Mouse (Mus musculus): ENCODE results near the gene Selenov.

Selenov gene

GRCm38 (mm10) chr7:28290638-28291590, at the start of gene Selenov:
Gene Selenov (minus strand): TSS chr7:28291186.
- in situ Hi-C loops (cut with MseI, MboI) = no loop called here

- in situ Hi-C loops (cut with MseI, MboI) = no loop called here
These were observed 48.4 kb upstream of the Selenov start for GRCm38 (mm10) chr7:28339213-28339917.

GRCm38 (mm10) chr7:28338108-28338998, 47.4 kb upstream of the Selenov start, which contains the start of gene Supt5:
Gene Supt5 (minus strand): TSS chr7:28338746.
- in situ Hi-C loops (cut with MseI, MboI) = no loop called here

- in situ Hi-C loops (cut with MseI, MboI) = no loop called here
These were observed 44.5 kb upstream of the Selenov start for GRCm38 (mm10) chr7:28335471-28335870.

GRCm38 (mm10) chr7:28334534-28334933, 43.5 kb upstream of the Selenov start:
- in situ Hi-C loops (cut with MseI, MboI) = no loop called here

- in situ Hi-C loops (cut with MseI, MboI) = no loop called here
These were observed 37.3 kb upstream of the Selenov start for GRCm38 (mm10) chr7:28328260-28328659.

GRCm38 (mm10) chr7:28326457-28326856, 35.5 kb upstream of the Selenov start:
- in situ Hi-C loops (cut with MseI, MboI) = no loop called here

- in situ Hi-C loops (cut with MseI, MboI) = no loop called here
These were observed 34.3 kb upstream of the Selenov start for GRCm38 (mm10) chr7:28325293-28325692.

- in situ Hi-C loops (cut with MseI, MboI) = no loop called here
These were observed 31.2 kb upstream of the Selenov start for GRCm38 (mm10) chr7:28321974-28322720.

GRCm38 (mm10) chr7:28318714-28319113, 27.7 kb upstream of the Selenov start:
- in situ Hi-C loops (cut with MseI, MboI) = no loop called here

- in situ Hi-C loops (cut with MseI, MboI) = no loop called here
These were observed 27.1 kb upstream of the Selenov start for GRCm38 (mm10) chr7:28318036-28318435.

- in situ Hi-C loops (cut with MseI, MboI) = no loop called here
These were observed 21.0 kb upstream of the Selenov start, which contains the start of gene Timm50 for GRCm38 (mm10) chr7:28311926-28312543. Gene Timm50 (minus strand): TSS chr7:28312072.

- in situ Hi-C loops (cut with MseI, MboI) = no loop called here
These were observed 20.4 kb upstream of the Selenov start for GRCm38 (mm10) chr7:28311151-28311925.

GRCm38 (mm10) chr7:28309737-28310136, 18.8 kb upstream of the Selenov start:
- in situ Hi-C loops (cut with MseI, MboI) = no loop called here

- in situ Hi-C loops (cut with MseI, MboI) = no loop called here
These were observed 15.2 kb upstream of the Selenov start for GRCm38 (mm10) chr7:28306216-28306615.

GRCm38 (mm10) chr7:28305641-28306040, 14.7 kb upstream of the Selenov start:
- in situ Hi-C loops (cut with MseI, MboI) = no loop called here

- in situ Hi-C loops (cut with MseI, MboI) = no loop called here
These were observed 10.8 kb upstream of the Selenov start, which contains the start of gene Dll3 for GRCm38 (mm10) chr7:28301616-28302433. Gene Dll3 (minus strand): TSS chr7:28302238.

GRCm38 (mm10) chr7:28298837-28299625, 8.0 kb upstream of the Selenov start:
- in situ Hi-C loops (cut with MseI, MboI) = no loop called here

Measured in mouse trophoblast stem cell (cell line).